Mouse (Mus musculus) forebrain, embryonic 10.5 days (tissue): ENCODE results near the gene Psmb5. TPM values are rescaled to one million over a fixed set of nuclear protein-coding genes. Genes with fewer than 3 reads are reported as not detected.

Experiments used
- DNase-seq: peaks from one replicate; pipeline ENCODE4 v3.0.0-alpha.2; 2017; ENCODE audit warnings: low spot score; ENCODE audit errors: extremely low spot score
- H3K27ac ChIP-seq: fragments of 300-500 bp; sonication (generic); 2 replicates; pipeline ENCODE4 v1.5.1; 2016; ENCODE audit warnings: mild to moderate bottlenecking
- H3K27me3 ChIP-seq: fragments of 300-500 bp; sonication (generic); 2 replicates; pipeline ENCODE4 v1.6.1; 2016; ENCODE audit warnings: mild to moderate bottlenecking; ENCODE audit not compliant: poor library complexity, severe bottlenecking
- H3K36me3 ChIP-seq: fragments of 300-500 bp; sonication (generic); replicated peaks from 2 replicates; pipeline ENCODE4 v1.6.1; 2016; ENCODE audit warnings: mild to moderate bottlenecking, moderate library complexity
- H3K4me1 ChIP-seq: fragments of 300-500 bp; sonication (generic); 2 replicates; pipeline ENCODE4 v1.6.1; 2016
- H3K4me3 ChIP-seq: fragments of 300-500 bp; sonication (generic); 2 replicates; pipeline ENCODE4 v1.5.1; 2016; ENCODE audit warnings: mild to moderate bottlenecking, moderate library complexity
- H3K9me3 ChIP-seq: fragments of 300-500 bp; sonication (generic); 2 replicates; pipeline ENCODE4 v1.6.1; 2016; ENCODE audit warnings: mild to moderate bottlenecking, moderate library complexity
- WGBS: fragments of 180-500 bp; shearing (Covaris S2); methylation state at CpG from one replicate; pipeline ENCODE4 v1.1.7; 2016; 5-methylcytosine and 5-hydroxymethylcytosine counted together
- polyA plus RNA-seq: library from polyadenylated mRNA; unstranded; fragments of >200 nt; fragmentation: Nextera tagmentation; extraction: Ambion mirVana; gene quantifications from 2 replicates; pipeline ENCODE4 v1.2.1, GENCODE M21; 2016

The Psmb5 gene
- polyA plus RNA-seq, 1 experiment from 2014 or later = 497 TPM

DNA sequence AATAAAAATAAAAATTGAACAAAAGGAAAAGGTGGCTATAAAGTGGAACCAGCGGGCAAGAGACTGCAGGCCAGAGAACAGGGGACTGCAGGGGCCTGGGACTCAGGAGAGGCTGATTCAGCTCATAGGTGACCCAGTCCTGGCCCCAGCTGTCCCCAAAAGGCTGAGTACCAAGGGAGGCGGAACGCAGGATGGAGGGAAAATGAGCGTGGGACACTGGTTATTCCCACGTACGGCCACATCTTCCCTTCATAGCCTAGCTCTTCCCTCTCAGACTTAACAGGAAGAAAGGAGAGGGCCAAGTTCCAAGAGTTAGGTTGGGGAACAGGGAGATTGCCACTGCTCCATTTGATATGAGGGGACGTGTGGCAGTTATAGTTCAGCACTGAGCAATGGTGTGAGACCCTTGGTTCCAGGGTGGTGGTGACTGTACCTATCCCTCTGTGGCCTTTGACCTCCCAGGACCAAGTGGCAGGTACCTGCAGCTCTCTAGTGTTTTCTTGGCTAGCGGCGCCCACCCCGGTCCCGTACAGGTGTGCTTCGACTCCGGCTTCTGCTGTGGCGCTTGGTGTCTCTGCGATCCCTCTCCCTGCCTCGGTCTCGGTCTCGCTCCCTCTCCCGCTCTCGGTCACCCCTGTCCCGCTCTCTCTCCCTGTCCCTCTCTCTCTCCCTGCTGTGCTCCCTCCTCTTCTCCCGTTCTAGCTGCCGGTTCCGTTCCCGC lies 24.6 kb upstream of the Psmb5 start:
- Histone ChIP-seq H3K4me3 (peak overlapping the region; percentile 87; the same call in 1 of the 2 replicates), H3K4me1 (peaks cover 29% of the 10 kb centered on the region), H3K36me3 (peaks cover 77% of the 10 kb centered on the region), H3K9me3 (no peaks in the 10 kb centered on the region), H3K27me3 (no peaks in the 10 kb centered on the region), H3K27ac (no peak overlapping the region)
- 81% methylated on average over 25 of the region's 25 CpGs for WGBS
- DNase-seq = no peak

DNA sequence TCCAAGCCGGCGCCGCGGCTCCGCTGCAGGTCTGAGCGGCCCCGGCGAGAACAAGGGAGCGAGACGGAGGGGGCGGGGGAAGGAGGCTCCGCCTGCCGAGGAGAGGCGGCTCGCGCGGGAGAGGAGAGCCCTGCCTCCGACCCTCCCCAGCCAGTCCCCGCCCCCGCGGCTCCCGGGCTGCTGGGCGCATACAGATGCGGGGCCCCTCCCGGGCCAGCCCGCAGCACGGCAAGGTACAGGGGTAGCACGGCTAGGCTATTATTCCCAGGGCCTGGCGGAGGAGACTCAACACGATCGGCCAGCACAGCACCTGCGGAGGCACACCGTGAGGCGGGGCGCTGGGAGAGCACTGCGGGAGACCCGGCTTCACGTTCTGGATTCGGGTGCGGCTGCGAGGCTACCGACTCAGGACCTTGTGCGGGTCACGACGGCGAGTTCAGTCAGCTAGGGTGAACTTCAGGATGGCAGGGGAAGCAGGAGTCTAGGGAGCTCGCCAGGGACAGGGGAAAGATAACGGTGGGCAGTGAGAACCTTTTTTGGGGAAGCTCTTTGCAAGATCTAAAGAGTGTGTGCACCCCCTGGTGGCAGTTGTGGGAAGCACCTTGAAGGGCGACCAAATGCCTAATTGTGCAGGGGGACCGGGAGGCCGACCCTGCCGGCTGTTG lies 23.6 kb upstream of the Psmb5 start, which contains the start of gene Cdh24:
Gene Cdh24 (minus strand): TSS at position 60 of the 665 bp plus-strand sequence.
- Histone ChIP-seq H3K27me3 (no peaks in the 10 kb centered on the region), H3K9me3 (no peaks in the 10 kb centered on the region), H3K4me1 (peaks cover 29% of the 10 kb centered on the region), H3K27ac (peak within 1 kb of the TSS; percentile 97), H3K4me3 (peak within 1 kb of the TSS; percentile 87), H3K36me3 (peaks cover 77% of the 10 kb centered on the region)
- peak; percentile 90 for DNase-seq
- 0% methylated on average over 52 of the region's 52 CpGs for WGBS

- DNase-seq = no peak
- peaks cover 29% of the 10 kb centered on the region for H3K4me1 ChIP-seq
- 1% methylated on average over 28 of the region's 28 CpGs for WGBS
- H3K9me3 ChIP-seq = no peaks in the 10 kb centered on the region
- H3K36me3 ChIP-seq = peaks cover 77% of the 10 kb centered on the region
- peak within 1 kb of the TSS; percentile 87 for H3K4me3 ChIP-seq
- H3K27ac ChIP-seq = peak within 1 kb of the TSS; percentile 97
- no peaks in the 10 kb centered on the region for H3K27me3 ChIP-seq
Observed at GRCm38 (mm10) chr14:54640946-54641304, 23.1 kb upstream of the Psmb5 start, which contains the start of gene Gm17606. Gm17606 (plus strand) TSS chr14:54640952.

DNA sequence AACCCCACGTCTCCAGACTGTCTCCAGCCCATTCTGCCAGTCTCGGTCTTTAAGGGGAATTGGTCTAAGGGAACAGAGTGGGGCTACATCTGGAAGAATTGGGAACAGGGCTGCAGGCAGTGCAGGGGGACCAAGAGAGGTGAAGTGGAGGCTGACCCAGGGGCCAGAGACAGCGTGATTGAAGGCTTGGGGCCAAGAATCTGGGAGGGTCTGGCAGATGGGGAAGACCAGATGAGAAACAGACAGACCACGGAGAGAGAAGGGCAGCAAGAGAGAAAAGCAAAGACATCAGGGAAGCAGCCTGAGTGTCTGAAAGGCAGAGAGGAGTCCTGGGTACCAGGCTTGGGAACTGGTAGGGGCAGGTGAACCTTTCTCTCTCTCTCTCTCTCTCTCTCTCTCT lies 22.3 kb upstream of the Psmb5 start:
- H3K36me3 ChIP-seq = peaks cover 75% of the 10 kb centered on the region
- no peaks in the 10 kb centered on the region for H3K9me3 ChIP-seq
- peaks cover 29% of the 10 kb centered on the region for H3K4me1 ChIP-seq
- no peaks in the 10 kb centered on the region for H3K27me3 ChIP-seq
- H3K4me3 ChIP-seq = peak overlapping the region; percentile 87
- no peak for DNase-seq
- 28% methylated on average over 4 of the region's 4 CpGs for WGBS
- H3K27ac ChIP-seq = peak overlapping the region; percentile 97

GRCm38 (mm10) chr14:54638210-54638609 lies 20.4 kb upstream of the Psmb5 start:
- Histone ChIP-seq H3K4me3 (no peak overlapping the region), H3K27me3 (no peaks in the 10 kb centered on the region), H3K36me3 (peaks cover 74% of the 10 kb centered on the region), H3K9me3 (no peaks in the 10 kb centered on the region), H3K27ac (no peak overlapping the region), H3K4me1 (peaks cover 29% of the 10 kb centered on the region)
- WGBS = 84% methylated on average over 5 of the region's 5 CpGs
- DNase-seq = no peak

DNA sequence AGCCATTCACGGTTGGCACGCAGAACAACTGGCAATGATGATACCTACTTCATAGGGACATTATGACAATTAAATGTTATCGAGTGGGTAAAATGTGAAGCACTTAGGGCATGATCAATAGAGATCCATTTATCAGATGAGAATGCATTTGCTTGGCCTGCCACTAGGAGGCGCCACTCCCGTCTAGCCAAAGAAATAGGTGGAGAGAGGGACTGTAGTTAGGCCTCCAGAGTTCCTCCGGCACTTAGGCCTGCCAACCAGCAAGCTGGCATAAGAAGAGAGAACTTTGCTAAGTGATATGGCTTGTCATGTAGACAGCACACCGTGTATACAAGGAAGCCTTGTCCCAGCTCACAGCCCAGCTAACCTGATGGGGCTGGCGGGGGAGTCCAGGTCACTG lies 19.1 kb upstream of the Psmb5 start:
- H3K9me3 ChIP-seq = no peaks in the 10 kb centered on the region

GRCm38 (mm10) chr14:54634182-54634581 lies 16.4 kb upstream of the Psmb5 start:
- Histone ChIP-seq H3K36me3 (peaks cover 97% of the 10 kb centered on the region), H3K27ac (no peak overlapping the region), H3K27me3 (no peaks in the 10 kb centered on the region), H3K9me3 (no peaks in the 10 kb centered on the region), H3K4me1 (peaks cover 2% of the 10 kb centered on the region), H3K4me3 (no peak overlapping the region)
- WGBS = 93% methylated on average over 4 of the region's 4 CpGs
- no peak for DNase-seq

More for the DNA sequence above, 19.1 kb upstream of the Psmb5 start:
- peaks cover 74% of the 10 kb centered on the region for H3K36me3 ChIP-seq
- peak; percentile 65 for DNase-seq
- H3K27me3 ChIP-seq = no peaks in the 10 kb centered on the region
- 54% methylated on average over 8 of the region's 8 CpGs for WGBS
- H3K4me1 ChIP-seq = peaks cover 29% of the 10 kb centered on the region
- H3K27ac ChIP-seq = no peak overlapping the region
- no peak overlapping the region for H3K4me3 ChIP-seq

DNA sequence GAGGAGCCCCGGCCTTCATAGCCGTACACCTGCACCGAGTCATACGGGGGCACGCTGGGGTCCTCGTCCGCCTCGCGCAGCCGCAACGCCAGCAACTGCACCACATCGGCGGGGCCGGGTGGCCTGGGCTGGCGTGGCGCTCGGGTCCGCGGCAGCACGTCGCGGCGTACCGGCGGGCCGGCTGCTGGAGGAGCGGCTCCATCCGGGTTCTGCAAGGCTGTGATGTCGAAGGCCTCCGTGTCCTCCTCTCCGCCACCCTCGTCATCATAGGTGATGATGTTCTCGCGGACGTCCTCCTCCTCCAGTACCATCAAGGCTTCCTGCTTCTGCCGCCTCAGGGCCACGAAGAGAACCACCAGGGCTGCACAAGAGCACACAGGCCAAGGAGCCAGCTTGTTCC lies 14.4 kb upstream of the Psmb5 start:
- Histone ChIP-seq H3K27ac (peak overlapping the region; percentile 22; the same call in 1 of the 2 replicates), H3K4me3 (no peak overlapping the region), H3K27me3 (no peaks in the 10 kb centered on the region), H3K36me3 (peaks cover 78% of the 10 kb centered on the region), H3K9me3 (no peaks in the 10 kb centered on the region), H3K4me1 (no peaks in the 10 kb centered on the region)
- DNase-seq = no peak
- WGBS = 92% methylated on average over 37 of the region's 37 CpGs

- Histone ChIP-seq H3K9me3 (no peaks in the 10 kb centered on the region), H3K27ac (no peak overlapping the region), H3K27me3 (no peaks in the 10 kb centered on the region), H3K36me3 (peaks cover 68% of the 10 kb centered on the region), H3K4me3 (no peak overlapping the region), H3K4me1 (no peaks in the 10 kb centered on the region)
- no peak for DNase-seq
- 86% methylated on average over 4 of the region's 4 CpGs for WGBS
Observed at GRCm38 (mm10) chr14:54631240-54631599, 13.4 kb upstream of the Psmb5 start.

GRCm38 (mm10) chr14:54630583-54631239 lies 12.9 kb upstream of the Psmb5 start:
- Histone ChIP-seq H3K4me1 (no peaks in the 10 kb centered on the region), H3K9me3 (no peaks in the 10 kb centered on the region), H3K36me3 (peaks cover 63% of the 10 kb centered on the region), H3K4me3 (no peak overlapping the region), H3K27ac (no peak overlapping the region), H3K27me3 (no peaks in the 10 kb centered on the region)
- WGBS = 84% methylated on average over 11 of the region's 11 CpGs
- no peak for DNase-seq

- DNase-seq = no peak
- 93% methylated on average over 2 of the region's 2 CpGs for WGBS
- no peak overlapping the region for H3K27ac ChIP-seq
- H3K4me1 ChIP-seq = peaks cover 6% of the 10 kb centered on the region; the same call in 1 of the 2 replicates
- H3K36me3 ChIP-seq = peaks cover 56% of the 10 kb centered on the region
- no peak overlapping the region for H3K4me3 ChIP-seq
- H3K9me3 ChIP-seq = no peaks in the 10 kb centered on the region
- H3K27me3 ChIP-seq = no peaks in the 10 kb centered on the region
Observed at GRCm38 (mm10) chr14:54629797-54630196, 12.0 kb upstream of the Psmb5 start.

GRCm38 (mm10) chr14:54628103-54628502 lies 10.3 kb upstream of the Psmb5 start:
- 76% methylated on average over 5 of the region's 5 CpGs for WGBS
- H3K27me3 ChIP-seq = no peaks in the 10 kb centered on the region

DNA sequence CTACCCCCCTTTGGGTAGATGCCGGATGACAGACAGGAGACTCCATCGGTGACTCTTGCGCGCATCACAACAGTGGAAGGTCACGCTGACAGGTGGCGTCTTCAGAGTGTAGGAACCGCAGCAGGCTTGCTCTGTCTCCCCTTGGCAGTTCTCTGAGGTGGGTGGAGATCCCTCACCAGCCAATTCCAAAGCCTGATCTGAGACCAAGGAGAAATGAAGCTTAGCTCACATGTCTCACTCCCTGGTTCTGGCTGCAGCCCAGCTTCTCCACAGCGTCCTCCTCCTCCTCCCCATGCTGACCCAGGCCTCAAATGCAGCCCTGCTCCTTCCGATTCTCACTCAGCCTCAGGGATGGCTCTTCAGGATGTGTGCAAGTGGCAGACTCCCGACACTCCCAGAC lies 7.2 kb upstream of the Psmb5 start:
- peak overlapping the region; percentile 6; the same call in 1 of the 2 replicates for H3K27ac ChIP-seq
- 69% methylated on average over 10 of the region's 10 CpGs for WGBS

More at GRCm38 (mm10) chr14:54628103-54628502, 10.3 kb upstream of the Psmb5 start:
- H3K4me1 ChIP-seq = peaks cover 11% of the 10 kb centered on the region; the same call in 1 of the 2 replicates
- H3K36me3 ChIP-seq = peaks cover 39% of the 10 kb centered on the region
- no peak for DNase-seq
- H3K9me3 ChIP-seq = no peaks in the 10 kb centered on the region
- no peak overlapping the region for H3K27ac ChIP-seq
- no peak overlapping the region for H3K4me3 ChIP-seq

More for the DNA sequence above, 7.2 kb upstream of the Psmb5 start:
- DNase-seq = no peak
- Histone ChIP-seq H3K4me1 (peaks cover 11% of the 10 kb centered on the region; the same call in 1 of the 2 replicates), H3K36me3 (peaks cover 8% of the 10 kb centered on the region), H3K9me3 (no peaks in the 10 kb centered on the region), H3K4me3 (no peak overlapping the region), H3K27me3 (no peaks in the 10 kb centered on the region)
